In genomic region chr14:45461945-45462344, GRCm38 (mm10) we compare ENCODE assay signal across 30 mouse cellular contexts. TPM values are rescaled to one million over a fixed set of nuclear protein-coding genes. Genes with fewer than 3 reads are reported as not detected.
DNase-seq lines count a peak whose midpoint lies in the region; ATAC-seq and TF ChIP-seq lines count a peak whose summit lies in the region.
"Had no signal": no experiment of that assay in that cellular context is flagged by ENCODE, and none has a peak within 500 bp of the region (broad histone marks: within the 10 kb centered on the region; RNA-seq: fewer than 3 reads in every experiment).

No protein-coding gene starts in this region.

- intact Hi-C loops in heart, postnatal 14 days (cut with DNase I), result no loop called here

- no peaks in the 10 kb centered on the region for H3K27me3 ChIP-seq in E14TG2a.4 (ENCODE audit: insufficient read depth, low read length)
- no peaks in the 10 kb centered on the region for H3K27me3 ChIP-seq in midbrain, embryonic 16.5 days (ENCODE audit: control insufficient read depth, insufficient read depth, low read depth, low read length)
- H3K27me3 ChIP-seq: embryonic facial prominence, embryonic 12.5 days; heart, embryonic 13.5 days; limb, embryonic 12.5 days; liver, embryonic 15.5 days; midbrain, embryonic 12.5 days had no signal

- H3K9me3 ChIP-seq in E14TG2a.4 (ENCODE audit: low read length), result no peaks in the 10 kb centered on the region
- H3K9me3 ChIP-seq in midbrain, embryonic 16.5 days (replicated peaks; ENCODE audit: control insufficient read depth, low read length, poor library complexity, severe bottlenecking), result no peaks in the 10 kb centered on the region
- H3K9me3 ChIP-seq: embryonic facial prominence, embryonic 12.5 days; forebrain, embryonic 10.5 days; heart, embryonic 13.5 days; limb, embryonic 12.5 days; liver, embryonic 15.5 days; midbrain, embryonic 12.5 days had no signal

- H3K36me3 ChIP-seq in E14TG2a.4 (ENCODE audit: insufficient read depth, low read length), result peaks cover 77% of the 10 kb centered on the region
- H3K36me3 ChIP-seq in midbrain, embryonic 16.5 days (ENCODE audit: control insufficient read depth, insufficient read depth, low read length), result peaks cover 18% of the 10 kb centered on the region

- H3K27ac ChIP-seq in layer of hippocampus, adult 2 months, result peak overlapping the region; percentile 51
- no peak overlapping the region for H3K27ac ChIP-seq in midbrain, embryonic 16.5 days (ENCODE audit: low read length)
- H3K27ac ChIP-seq: embryonic facial prominence, embryonic 12.5 days; left cerebral cortex, adult 2 months; limb, embryonic 12.5 days; liver, embryonic 15.5 days had no signal

- peaks cover 87% of the 10 kb centered on the region for H3K4me1 ChIP-seq in E14TG2a.4 (replicated peaks; ENCODE audit: low read depth, low read length)
- peaks cover 15% of the 10 kb centered on the region for H3K4me1 ChIP-seq in midbrain, embryonic 16.5 days (ENCODE audit: control insufficient read depth, insufficient read depth, low read length)

- H3K4me3 ChIP-seq in layer of hippocampus, adult 2 months, result no peak overlapping the region
- H3K4me3 ChIP-seq in E14TG2a.4 (replicated peaks; ENCODE audit: low read length), result 0 out of 2 replicates have a peak overlapping the region, but pooled peaks have one; percentile 57
- H3K4me3 ChIP-seq in midbrain, embryonic 16.5 days (ENCODE audit: low read depth, low read length), result no peak overlapping the region
- H3K4me3 ChIP-seq: embryonic facial prominence, embryonic 12.5 days; forebrain, embryonic 10.5 days; heart, embryonic 13.5 days; left cerebral cortex, adult 2 months; limb, embryonic 12.5 days; liver, embryonic 15.5 days; midbrain, embryonic 12.5 days; myocyte had no signal

- DNase-seq in heart, adult 11 months, result peak; percentile 66
- DNase-seq in heart, postnatal 14 days, result no peak
- DNase-seq in layer of hippocampus, adult 2 months (ENCODE audit: low spot score in 2 of 2), result no peak
- no peak for DNase-seq in layer of hippocampus, adult 9-11 months
- DNase-seq in cerebellum, adult 8-10 months, result no peak
- DNase-seq: adrenal gland, postnatal 14 days; cerebellum, adult 11 months; cerebellum, adult 9-11 months; gastrocnemius, postnatal 14 days; heart, adult 18-20 months; heart, postnatal 10 days; kidney, adult 9 months; kidney, postnatal 10 days; lung, postnatal 14 days; right cerebral cortex, postnatal 4 days; thymus, adult 18-20 months; thymus, postnatal 25 days had no signal

- 70% methylated on average over 6 of the region's 6 CpGs for WGBS in midbrain, embryonic 16.5 days

- peak; percentile 47; the same call in 1 of the 2 replicates for ATAC-seq in midbrain, embryonic 16.5 days
- no peak for ATAC-seq in granulocyte monocyte progenitor cell, adult 5-6 weeks (replicated peaks; ENCODE audit: poor library complexity, severe bottlenecking)
- ATAC-seq: intestine, embryonic 16.5 days had no signal

- no peak overlapping the region for H3K4me2 ChIP-seq in midbrain, embryonic 16.5 days (ENCODE audit: low read length)
- H3K4me2 ChIP-seq: embryonic facial prominence, embryonic 12.5 days; heart, embryonic 13.5 days; limb, embryonic 12.5 days; liver, embryonic 15.5 days; lung, embryonic 14.5 days had no signal

- no peak for TF ChIP-seq CTCF in layer of hippocampus, adult 2 months (conservative IDR thresholded peaks at IDR 0.05)
- no peak for TF ChIP-seq CTCF in E14TG2a.4 (conservative IDR thresholded peaks at IDR 0.05; ENCODE audit: low read length)

- H3K9ac ChIP-seq in midbrain, embryonic 16.5 days (ENCODE audit: low read depth, low read length), result no peak overlapping the region
- H3K9ac ChIP-seq: embryonic facial prominence, embryonic 12.5 days; heart, embryonic 13.5 days; limb, embryonic 12.5 days; liver, embryonic 15.5 days; lung, embryonic 14.5 days had no signal

RNA-seq across cellular contexts. Expression of gene Gnpnat1, which starts 57.2 kb away (rescaled TPM):
- total RNA-seq in heart, postnatal 14 days (2021), result 10 to 100 TPM; 10.2 to 11.9 TPM
- 10 to 100 TPM; 18.4 to 19.3 TPM for total RNA-seq in layer of hippocampus, adult 2 months (2021)
- polyA plus RNA-seq in midbrain, embryonic 16.5 days (2015; fragmentation: Nextera tagmentation; extraction: Ambion mirVana), result 33.6 and 34.6 TPM in 2 replicates
- total RNA-seq in granulocyte monocyte progenitor cell, adult 5-6 weeks (2014; fragmentation: Nextera tagmentation), result 42.0 and 72.4 TPM in 2 replicates
- total RNA-seq in granulocyte monocyte progenitor cell, adult 5-6 weeks (2017), result 30.2 and 50.2 TPM in 2 replicates
